9 mouse cellular contexts compared by ENCODE assay signal in genomic region chr6:127086739-127087138, GRCm38 (mm10). TPM values are rescaled to one million over a fixed set of nuclear protein-coding genes. Genes with fewer than 3 reads are reported as not detected.
DNase-seq lines count a peak whose midpoint lies in the region; ATAC-seq and TF ChIP-seq lines count a peak whose summit lies in the region.
"Had no signal": no experiment of that assay in that cellular context is flagged by ENCODE, and none has a peak within 500 bp of the region (broad histone marks: within the 10 kb centered on the region; RNA-seq: fewer than 3 reads in every experiment).

No protein-coding gene starts in this region.

- no peak for TF ChIP-seq POLR2A in kidney, adult 2 months (IDR thresholded peaks at IDR 0.05; ENCODE audit: low read depth, low read length)

- H3K4me1 ChIP-seq in kidney, adult 2 months (ENCODE audit: control insufficient read depth, insufficient read depth, low read length): no peaks in the 10 kb centered on the region
- H3K4me1 ChIP-seq in kidney, embryonic 14.5 days (ENCODE audit: control insufficient read depth, insufficient read depth, low read length): no peaks in the 10 kb centered on the region
- H3K4me1 ChIP-seq in intestine, embryonic 16.5 days (ENCODE audit: control insufficient read depth, insufficient read depth, low read length): no peaks in the 10 kb centered on the region

- intact Hi-C loops in left cerebral cortex, adult 2 months (cut with DNase I): loop anchor here (1.0 to 10.0 kb wide), 2 partner anchors 131 to 282 kb away; no protein-coding TSS in a partner anchor

- no peaks in the 10 kb centered on the region for H3K27me3 ChIP-seq in kidney, adult 2 months (replicated peaks; ENCODE audit: control insufficient read depth, insufficient read depth, low read length)
- H3K27me3 ChIP-seq in kidney, embryonic 14.5 days (ENCODE audit: control insufficient read depth, insufficient read depth, low read length): peaks cover 9% of the 10 kb centered on the region; the same call in 1 of the 2 replicates
- H3K27me3 ChIP-seq in intestine, embryonic 16.5 days (replicated peaks; ENCODE audit: control insufficient read depth, insufficient read depth, low read length): 0 out of 2 replicates have a peak, but pooled peaks cover 2% of the 10 kb centered on the region

- DNase-seq in kidney, adult 2 months: peak; percentile 17
- DNase-seq in MN1 (ENCODE audit: low spot score): peak; percentile 32
- DNase-seq in cerebellum, adult 8-10 months: peak; percentile 55
- DNase-seq in left cerebral cortex, adult 2 months (ENCODE audit: extremely low spot score in 1 of 2, low spot score in 2 of 2): peak; percentile 43 to 48
- DNase-seq in liver: no peak

- no peak overlapping the region for H3K27ac ChIP-seq in kidney, adult 2 months (ENCODE audit: insufficient read depth, low read depth, low read length)
- H3K27ac ChIP-seq in kidney, embryonic 14.5 days (ENCODE audit: low read depth, low read length): no peak overlapping the region
- no peak overlapping the region for H3K27ac ChIP-seq in left cerebral cortex, adult 2 months
- H3K27ac ChIP-seq in intestine, embryonic 16.5 days (ENCODE audit: low read length): no peak overlapping the region

- ATAC-seq in kidney, embryonic 14.5 days (ENCODE audit: low FRiP score, low TSS enrichment): no peak
- ATAC-seq in intestine, embryonic 16.5 days: no peak

- no peak overlapping the region for H3K4me3 ChIP-seq in kidney, adult 2 months (ENCODE audit: insufficient read depth, low read depth, low read length)
- no peak overlapping the region for H3K4me3 ChIP-seq in kidney, embryonic 14.5 days (ENCODE audit: low read length)
- no peak overlapping the region for H3K4me3 ChIP-seq in left cerebral cortex, adult 2 months
- no peak overlapping the region for H3K4me3 ChIP-seq in intestine, embryonic 16.5 days (ENCODE audit: low read length)

- no peak for TF ChIP-seq CTCF in kidney, adult 2 months (conservative IDR thresholded peaks at IDR 0.05; ENCODE audit: insufficient read depth, insufficient read length, low read depth, low read length)
- peak; percentile 52 for TF ChIP-seq CTCF in left cerebral cortex, adult 2 months (IDR thresholded peaks at IDR 0.05)

- H3K4me2 ChIP-seq in kidney, embryonic 14.5 days (replicated peaks; ENCODE audit: low read depth, low read length): no peak overlapping the region
- H3K4me2 ChIP-seq in intestine, embryonic 16.5 days (ENCODE audit: low read depth, low read length): no peak overlapping the region

- H3K9ac ChIP-seq in kidney, embryonic 14.5 days (ENCODE audit: low read depth, low read length): no peak overlapping the region
- H3K9ac ChIP-seq in intestine, embryonic 16.5 days (ENCODE audit: low read depth, low read length): no peak overlapping the region

- 71% methylated on average over 4 of the region's 4 CpGs for WGBS in kidney, adult 2 months
- WGBS in kidney, embryonic 14.5 days: 68% methylated on average over 4 of the region's 4 CpGs
- WGBS in intestine, embryonic 16.5 days: 67% methylated on average over 4 of the region's 4 CpGs

- no peaks in the 10 kb centered on the region; the same call in none of the 2 replicates for H3K36me3 ChIP-seq in kidney, adult 2 months (ENCODE audit: control insufficient read depth, insufficient read depth, low read length)
- peaks cover 12% of the 10 kb centered on the region; the same call in 1 of the 2 replicates for H3K36me3 ChIP-seq in kidney, embryonic 14.5 days (ENCODE audit: control insufficient read depth, insufficient read depth, low read length)
- peaks cover 6% of the 10 kb centered on the region for H3K36me3 ChIP-seq in intestine, embryonic 16.5 days (ENCODE audit: control insufficient read depth, insufficient read depth, low read length)

- H3K9me3 ChIP-seq in kidney, embryonic 14.5 days (ENCODE audit: control insufficient read depth, low read length): no peaks in the 10 kb centered on the region
- no peaks in the 10 kb centered on the region for H3K9me3 ChIP-seq in intestine, embryonic 16.5 days (ENCODE audit: control insufficient read depth, low read length)

RNA-seq across cellular contexts. Expression of gene Fgf23, which starts 14.0 kb away (rescaled TPM):
- not detected in 2 replicates for polyA plus RNA-seq in kidney, adult 2 months (2012; rRNA removed)
- polyA plus RNA-seq in kidney, embryonic 14.5 days (2014; fragmentation: Nextera tagmentation; extraction: Ambion mirVana): not detected in 2 replicates
- under 1 TPM; 0.44 to 0.68 TPM for total RNA-seq in left cerebral cortex, adult 2 months (2021)
- not detected in 2 replicates for polyA plus RNA-seq in intestine, embryonic 16.5 days (2015; fragmentation: Nextera tagmentation; extraction: Ambion mirVana)
- polyA plus RNA-seq: liver, embryonic 16.5 days; small intestine, adult 2 months had no signal

RNA-seq across cellular contexts. Expression of gene Tigar, which starts 22.6 kb away (rescaled TPM):
- 2.4 and 3.0 TPM in 2 replicates for polyA plus RNA-seq in kidney, adult 2 months (2012; rRNA removed)
- polyA plus RNA-seq in kidney, embryonic 14.5 days (2014; fragmentation: Nextera tagmentation; extraction: Ambion mirVana): 1.2 and 2.6 TPM in 2 replicates
- total RNA-seq in left cerebral cortex, adult 2 months (2021): 10 to 100 TPM; 22.3 to 22.7 TPM
- polyA plus RNA-seq in intestine, embryonic 16.5 days (2015; fragmentation: Nextera tagmentation; extraction: Ambion mirVana): 4.1 and 4.6 TPM in 2 replicates
